Mouse (Mus musculus) retina, embryonic 14.5 days (tissue): Measurements from ENCODE around the gene Map7.

Source experiments
- DNase-seq: peaks from one replicate; pipeline ENCODE4 v3.0.0-alpha.2; 2015; ENCODE audit warnings: low spot score

The Map7 gene

DNA sequence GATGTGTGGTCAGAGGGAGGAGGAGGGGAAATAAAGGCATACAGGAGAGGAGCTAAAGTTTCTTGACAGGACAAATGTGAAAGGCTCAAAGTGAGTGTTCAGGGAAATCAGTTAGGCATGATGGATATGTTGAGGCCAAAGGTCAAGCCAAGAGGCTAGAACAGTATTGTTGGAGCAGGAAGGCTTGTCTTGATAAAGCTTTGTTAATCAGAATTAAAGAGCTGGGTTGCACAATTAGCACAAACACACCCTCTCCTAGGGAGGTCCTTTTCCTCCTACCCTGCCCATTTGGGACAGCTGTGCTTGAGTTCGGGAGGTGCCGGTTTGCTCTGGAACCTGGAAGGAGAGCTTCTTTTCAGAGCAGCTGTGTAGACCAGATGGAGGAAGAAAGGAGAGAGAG is 5.2 kb downstream of the Map7 start:
- DNase-seq = peak; percentile 35

DNA sequence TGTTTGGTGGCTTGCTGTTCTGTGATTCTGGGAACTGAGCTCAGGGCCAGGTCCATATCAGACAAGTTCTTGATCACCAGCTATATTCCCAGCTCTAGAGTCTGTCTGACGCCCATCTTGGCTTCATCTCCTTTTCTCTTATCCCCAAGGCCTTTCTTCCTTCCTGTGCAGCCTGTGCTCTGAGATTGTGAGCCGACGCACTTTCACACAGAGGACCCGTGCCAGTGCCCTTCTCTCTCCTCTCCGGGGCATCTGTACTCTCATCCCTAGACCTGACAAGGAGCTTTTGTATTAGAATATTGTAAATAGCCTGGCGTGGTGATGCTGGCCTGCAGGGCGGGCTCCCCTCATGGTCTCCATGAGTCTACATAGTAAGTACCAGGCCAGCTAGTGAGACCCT is 7.1 kb downstream of the Map7 start:
- DNase-seq = no peak

DNA sequence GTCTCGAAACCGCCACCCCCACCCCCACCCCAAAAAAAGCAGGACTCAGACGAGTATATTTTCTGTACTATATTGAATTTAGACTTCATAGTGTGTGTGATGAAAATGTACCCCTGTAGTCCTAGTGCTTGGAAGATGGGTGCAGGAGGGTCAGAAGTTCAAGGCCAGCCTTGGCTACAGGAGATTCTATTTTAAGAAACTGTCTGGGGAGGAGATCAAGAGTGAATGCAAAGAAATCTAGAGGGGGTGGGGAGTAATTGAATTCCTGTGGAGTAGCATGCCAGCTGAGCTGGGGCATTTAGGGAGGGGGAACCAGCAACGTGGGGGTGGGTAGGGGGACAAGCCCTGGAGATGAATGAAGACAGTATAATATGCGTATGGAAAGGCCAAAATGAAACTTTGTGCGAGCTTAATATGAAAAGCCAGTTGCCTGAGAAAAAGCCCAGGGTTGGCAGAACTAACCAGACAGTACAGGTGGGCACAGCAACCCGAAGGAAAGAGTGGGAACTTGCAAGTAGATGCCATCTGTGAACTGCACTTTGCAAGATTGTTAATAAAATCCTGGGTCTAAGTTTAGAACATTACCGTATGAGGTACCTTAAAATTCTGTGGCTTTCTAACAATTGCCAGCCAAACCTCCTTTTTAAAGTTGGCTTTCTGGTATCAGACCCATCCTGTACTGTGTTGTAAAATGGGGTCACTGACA is 8.9 kb downstream of the Map7 start:
- DNase-seq = no peak

- DNase-seq = no peak
Measured at GRCm38 (mm10) chr10:20158756-20159155, 10.5 kb downstream of the Map7 start.

DNA sequence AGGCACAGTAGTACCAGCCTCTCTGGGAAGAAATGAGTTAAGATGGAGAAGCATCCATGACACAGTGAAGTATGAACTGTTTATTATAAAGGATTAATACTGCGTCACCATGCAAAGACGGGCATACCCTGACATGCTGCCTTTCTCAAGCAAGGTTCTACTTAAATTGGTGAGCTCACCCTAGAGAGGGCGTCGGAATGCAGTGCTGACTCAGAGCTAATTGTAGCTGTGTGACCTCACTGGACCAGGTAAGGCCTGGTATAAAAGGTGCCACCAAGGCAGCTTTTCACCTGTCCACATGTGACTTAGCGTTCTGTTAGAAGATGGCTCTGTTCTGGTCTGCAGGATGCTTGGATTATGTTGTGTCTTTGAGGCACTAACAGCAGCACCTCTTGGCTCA is 11.0 kb downstream of the Map7 start:
- no peak for DNase-seq

DNA sequence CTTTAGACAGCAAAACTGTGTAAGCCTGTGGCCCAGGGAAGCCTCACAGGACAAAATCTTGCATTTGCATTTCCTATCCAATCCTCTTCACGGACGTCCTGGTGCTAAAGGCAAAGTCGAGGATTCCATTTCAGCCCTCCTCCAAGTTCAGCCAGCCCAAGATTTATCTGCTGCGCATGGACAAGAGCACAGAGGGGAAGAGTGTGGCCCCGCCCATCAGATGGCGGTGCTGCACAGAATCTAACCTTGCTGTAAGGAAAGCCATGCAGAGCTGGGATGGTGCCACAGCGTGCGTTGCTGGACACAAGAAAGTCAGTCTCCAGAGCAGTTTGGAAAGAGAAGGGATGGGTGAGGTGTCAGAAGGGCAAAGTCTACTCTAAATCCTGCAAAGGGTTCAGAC is 12.6 kb downstream of the Map7 start:
- DNase-seq = no peak

DNA sequence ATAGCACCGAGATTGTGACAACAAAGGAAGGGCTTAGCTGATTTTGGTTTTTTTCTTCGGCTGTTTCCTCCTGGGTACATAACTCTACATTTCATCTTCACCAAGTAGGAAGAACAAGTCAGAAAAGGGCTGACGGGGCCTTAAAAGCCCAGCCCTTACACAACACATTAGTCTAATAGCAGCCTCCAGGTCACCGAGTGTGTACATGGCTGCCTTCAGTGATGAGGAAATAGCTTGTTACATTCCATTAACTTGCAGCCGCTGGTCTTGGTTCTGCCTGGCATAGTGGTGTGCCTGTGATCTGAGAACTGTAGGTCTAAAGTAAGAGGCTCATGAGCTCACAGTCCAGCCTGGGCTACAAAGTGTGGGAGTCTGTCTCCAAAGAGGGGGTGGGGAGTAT is 16.5 kb downstream of the Map7 start:
- no peak for DNase-seq

- DNase-seq = no peak
Measured at GRCm38 (mm10) chr10:20166797-20167196, 18.5 kb downstream of the Map7 start.

- DNase-seq = no peak
Measured at GRCm38 (mm10) chr10:20167467-20167866, 19.2 kb downstream of the Map7 start.

DNA sequence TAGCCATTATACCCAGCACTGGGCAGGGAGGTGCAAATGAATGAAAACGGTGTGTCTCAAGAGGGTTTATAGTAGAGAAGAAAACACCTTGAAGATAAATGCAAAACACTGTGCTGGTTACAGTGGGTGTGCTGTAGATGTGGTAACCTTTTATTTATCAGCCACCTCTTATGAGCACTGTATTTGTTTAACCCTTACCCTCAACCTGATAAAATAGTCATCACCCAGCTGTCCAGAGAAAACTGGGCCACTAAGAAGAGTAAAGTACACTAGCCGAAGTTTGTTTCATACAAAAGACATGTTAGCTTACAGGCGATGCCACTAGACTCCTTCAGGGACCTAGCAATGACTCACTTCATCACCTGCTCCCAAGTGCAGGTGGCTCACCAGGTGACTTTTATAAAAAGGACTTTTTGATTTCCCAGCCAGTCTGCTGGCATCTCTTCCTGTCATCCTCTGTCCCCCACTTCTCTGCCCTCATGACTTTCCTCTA is 21.0 kb downstream of the Map7 start:
- DNase-seq = no peak

DNA sequence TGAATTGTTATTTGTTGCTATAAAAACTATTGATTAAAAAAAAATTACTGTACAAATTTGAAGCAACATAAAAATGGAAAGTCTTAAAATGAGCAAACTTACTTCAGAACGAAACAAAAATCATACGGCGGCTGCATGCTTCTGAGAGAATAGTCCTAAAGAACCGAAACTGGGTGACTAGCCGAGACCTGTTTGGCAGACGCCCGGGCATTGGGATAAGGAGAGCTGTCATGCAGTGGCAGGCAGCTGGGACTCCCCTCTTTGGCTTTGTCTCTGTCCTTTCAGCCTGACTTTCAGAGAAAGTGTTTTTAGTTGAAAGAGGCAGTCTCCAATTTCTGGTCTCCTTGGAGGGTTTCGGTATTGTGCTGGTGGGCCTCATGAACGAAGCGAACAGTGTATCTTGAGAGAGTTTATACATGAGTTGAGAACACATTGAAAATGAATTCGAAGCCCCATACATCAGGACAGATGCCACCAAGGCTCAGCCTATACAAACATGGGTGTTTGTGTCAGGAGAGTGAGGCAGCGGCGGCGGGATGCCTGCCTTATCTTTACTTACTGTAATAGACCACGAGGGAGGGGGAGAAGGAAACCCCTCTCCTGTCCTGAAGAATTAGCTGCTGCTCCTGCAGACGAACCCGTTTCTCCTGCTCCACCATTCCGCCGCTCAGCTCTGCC is 21.8 kb downstream of the Map7 start:
- DNase-seq = no peak

- peak; percentile 94 for DNase-seq
Measured at GRCm38 (mm10) chr10:20170605-20171088, 22.4 kb downstream of the Map7 start.

GRCm38 (mm10) chr10:20171209-20171608 is 22.9 kb downstream of the Map7 start:
- no peak for DNase-seq

DNA sequence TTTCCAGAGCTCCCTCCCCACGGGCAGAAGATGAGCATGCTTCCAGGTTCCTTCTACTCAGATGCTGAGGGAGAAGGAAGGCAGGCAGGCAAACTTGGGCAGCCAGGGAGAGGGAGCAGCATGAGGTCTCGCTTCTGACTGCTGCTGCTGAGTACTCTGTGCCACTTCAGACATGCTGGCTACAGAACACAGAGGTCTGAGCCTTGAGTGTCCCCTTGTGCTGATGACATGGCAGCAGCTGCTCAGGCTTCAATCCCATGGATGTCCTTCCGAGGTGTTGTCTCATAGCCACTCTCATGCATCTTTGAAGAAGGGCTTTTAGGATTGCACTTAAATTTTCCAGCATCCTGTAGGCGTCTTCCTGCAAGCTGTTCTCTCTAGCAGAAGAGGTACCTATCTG is 23.5 kb downstream of the Map7 start:
- DNase-seq = no peak

DNA sequence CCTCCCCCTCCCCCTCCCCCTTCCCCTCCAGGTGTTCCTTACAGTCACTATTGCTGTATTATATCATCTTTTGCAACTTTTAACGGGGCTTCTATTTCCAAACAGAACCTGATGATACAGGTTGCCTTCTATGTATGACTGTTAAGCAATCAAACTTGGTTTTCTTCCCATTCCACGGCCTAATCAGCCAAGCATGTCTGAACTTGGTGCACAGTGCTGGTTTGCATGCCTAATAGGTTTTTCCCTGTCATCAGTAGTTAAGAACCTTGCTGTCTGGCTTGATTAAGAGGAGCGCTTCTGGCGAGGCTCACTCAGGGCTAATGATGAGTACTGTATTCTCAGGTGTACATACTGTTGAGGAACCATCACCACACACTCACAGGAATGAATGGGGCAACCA is 25.5 kb downstream of the Map7 start:
- no peak for DNase-seq

- no peak for DNase-seq
Measured at GRCm38 (mm10) chr10:20176054-20176453, 27.8 kb downstream of the Map7 start.

DNA sequence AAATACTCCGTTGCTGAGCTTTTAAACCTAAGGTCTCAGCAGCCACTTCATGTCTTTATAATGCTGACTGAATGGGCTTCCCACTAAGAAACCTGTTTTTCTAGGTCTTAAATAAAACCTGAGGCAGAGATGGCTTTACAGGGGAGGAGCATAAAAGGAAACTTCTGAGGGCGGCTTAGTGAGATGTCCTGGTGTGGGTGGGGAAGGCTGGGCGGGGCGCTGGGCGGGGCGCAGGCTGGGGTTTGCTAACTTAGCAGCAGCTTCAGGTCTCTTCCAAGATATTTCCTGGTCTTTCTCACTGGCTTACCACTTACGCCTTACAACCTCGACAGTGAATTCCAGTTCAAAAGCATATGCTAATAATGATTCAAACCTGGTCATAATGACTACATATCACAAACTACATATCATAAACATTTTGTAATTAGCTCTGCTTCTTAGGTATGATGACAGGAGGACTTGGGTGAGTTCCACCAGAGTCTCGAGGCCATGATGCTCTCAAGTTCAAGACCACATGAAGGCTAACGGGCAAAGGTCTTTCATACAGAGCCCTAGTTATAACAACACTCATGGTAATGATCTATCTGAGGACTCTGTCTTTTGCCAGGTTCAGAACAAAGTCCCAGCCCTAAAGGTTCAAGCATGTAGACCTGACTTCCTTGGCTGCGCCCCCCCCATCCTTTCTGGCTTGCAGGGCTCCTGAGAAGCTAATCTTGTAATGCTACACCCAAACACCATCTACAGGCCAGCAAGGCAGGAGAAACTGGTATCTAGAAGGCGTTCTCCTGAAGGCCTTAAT is 30.7 kb downstream of the Map7 start:
- no peak for DNase-seq

DNA sequence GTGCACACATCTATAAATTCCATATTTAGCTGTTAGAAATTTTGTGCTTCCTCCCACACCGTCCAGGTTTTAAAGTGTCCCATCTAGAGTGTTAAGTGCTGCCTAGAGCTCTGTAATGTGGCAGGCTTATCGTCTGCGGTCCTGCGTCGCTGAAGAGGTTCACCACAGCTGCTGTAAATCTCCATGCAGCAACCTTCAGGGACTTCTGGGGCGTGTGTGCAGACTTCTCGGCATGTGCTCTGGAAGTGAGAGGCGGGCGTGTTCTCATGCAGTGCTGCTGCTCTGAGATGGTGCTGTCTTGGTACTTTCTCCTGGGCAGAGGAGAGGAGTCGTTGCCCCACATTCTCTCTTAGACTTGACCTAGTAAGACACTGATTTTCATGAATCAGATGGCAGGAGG is 32.9 kb downstream of the Map7 start:
- DNase-seq = no peak

DNA sequence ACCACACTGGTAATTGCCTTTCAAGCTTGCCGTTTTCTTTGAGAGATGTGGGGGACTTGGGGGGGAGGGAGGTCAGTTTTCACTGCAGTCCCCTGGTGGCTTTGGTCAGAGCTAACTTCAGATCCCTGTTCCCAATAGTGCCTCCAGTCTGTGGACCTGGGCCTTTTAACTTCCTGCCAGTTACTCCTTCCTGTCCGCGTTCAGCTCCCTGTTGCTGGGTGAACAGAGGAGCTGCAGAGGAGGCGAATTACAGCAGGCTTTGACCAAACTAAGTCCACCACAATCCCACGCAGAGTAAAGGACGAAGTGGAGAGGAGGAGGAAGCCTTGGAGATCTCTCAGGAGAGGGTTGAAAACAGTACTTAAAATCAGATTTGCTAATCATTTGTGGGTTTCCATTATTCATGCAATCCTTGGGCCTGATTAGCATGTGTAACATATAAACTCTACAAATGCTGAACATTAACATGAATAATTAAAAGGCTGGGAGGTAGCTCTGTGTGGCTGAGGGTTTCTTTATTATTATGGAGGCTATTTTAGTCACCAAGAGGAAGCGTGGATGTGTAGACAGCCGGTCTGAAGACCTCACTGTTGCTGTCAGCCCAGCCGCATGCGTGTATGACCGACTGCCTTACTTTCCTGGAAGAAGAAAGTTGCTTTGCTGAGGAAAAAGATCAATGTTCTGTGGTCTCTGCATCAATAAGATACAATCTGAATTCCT is 33.6 kb downstream of the Map7 start:
- DNase-seq = no peak

- DNase-seq = no peak
Measured at GRCm38 (mm10) chr10:20184326-20184725, 36.1 kb downstream of the Map7 start.

GRCm38 (mm10) chr10:20185264-20185663 is 37.0 kb downstream of the Map7 start:
- DNase-seq = no peak

DNA sequence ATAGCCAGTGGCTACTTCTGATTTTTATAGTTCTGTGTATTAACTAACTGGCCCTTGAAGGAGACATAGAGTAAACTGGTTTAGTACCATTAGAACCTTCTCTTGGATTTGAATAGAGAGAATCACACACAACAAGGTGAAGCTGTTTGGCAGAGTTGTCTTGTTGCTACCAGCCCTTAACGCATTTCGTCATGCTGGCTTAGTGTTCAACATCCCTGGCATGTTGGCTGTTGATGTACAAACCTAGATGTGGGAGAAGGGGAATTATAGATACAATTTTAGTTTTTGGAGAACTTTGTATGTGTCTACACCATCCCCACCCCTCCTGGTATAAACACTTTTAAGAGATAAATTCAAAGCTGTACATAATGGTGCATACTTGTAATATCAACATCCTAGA is 37.5 kb downstream of the Map7 start:
- no peak for DNase-seq
